Mouse (Mus musculus): ENCODE measurements at regions not wholly inside any gene's neighbourhood (a gene's known extent, or its start where the extent isn't known, plus 50 kb on each side); places are given as distances from the start of the nearest gene placed in this dataset.

DNA sequence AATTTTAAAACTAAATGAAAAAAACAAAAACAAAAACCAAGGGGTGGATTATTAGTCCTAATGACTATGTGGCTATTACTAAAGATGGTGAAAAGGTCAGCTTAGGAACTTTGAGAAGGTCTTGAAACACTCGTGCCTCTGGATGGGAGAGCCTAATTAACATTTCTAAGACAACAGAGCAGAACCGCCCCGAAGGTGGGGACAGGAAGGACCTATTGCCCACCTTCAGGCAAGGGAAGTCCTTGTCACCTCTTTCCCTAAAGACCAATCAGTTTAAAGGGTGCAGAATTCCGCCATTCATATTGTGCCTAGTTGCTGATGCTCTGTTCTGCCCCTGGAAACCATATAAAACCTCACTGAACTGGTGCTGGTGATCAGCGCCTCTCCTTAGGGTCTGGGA lies 63.5 kb upstream of the Nap1l1 start:
- peaks cover 3% of the 10 kb centered on the region; the same call in 1 of the 2 replicates for H3K4me1 ChIP-seq (ENCODE audit: control insufficient read depth, insufficient read depth, low read length)
- H3K4me3 ChIP-seq (ENCODE audit: low read depth, low read length) = no peak overlapping the region
- no peak overlapping the region for H3K9ac ChIP-seq (replicated peaks; ENCODE audit: low read depth, low read length)
- ATAC-seq (ENCODE audit: insufficient number of reproducible peaks, insufficient read depth, low FRiP score, low read depth) = no peak
- 84% methylated on average over 5 of the region's 5 CpGs for WGBS
- no peak overlapping the region for H3K4me2 ChIP-seq (replicated peaks; ENCODE audit: low read depth, low read length)
- no peaks in the 10 kb centered on the region for H3K36me3 ChIP-seq (ENCODE audit: control insufficient read depth, insufficient read depth, low read length)
- no peaks in the 10 kb centered on the region for H3K27me3 ChIP-seq (ENCODE audit: control insufficient read depth, insufficient read depth, low read length)
- H3K9me3 ChIP-seq (ENCODE audit: control insufficient read depth, low read depth, low read length) = no peaks in the 10 kb centered on the region
- H3K27ac ChIP-seq (ENCODE audit: low read length) = no peak overlapping the region

DNA sequence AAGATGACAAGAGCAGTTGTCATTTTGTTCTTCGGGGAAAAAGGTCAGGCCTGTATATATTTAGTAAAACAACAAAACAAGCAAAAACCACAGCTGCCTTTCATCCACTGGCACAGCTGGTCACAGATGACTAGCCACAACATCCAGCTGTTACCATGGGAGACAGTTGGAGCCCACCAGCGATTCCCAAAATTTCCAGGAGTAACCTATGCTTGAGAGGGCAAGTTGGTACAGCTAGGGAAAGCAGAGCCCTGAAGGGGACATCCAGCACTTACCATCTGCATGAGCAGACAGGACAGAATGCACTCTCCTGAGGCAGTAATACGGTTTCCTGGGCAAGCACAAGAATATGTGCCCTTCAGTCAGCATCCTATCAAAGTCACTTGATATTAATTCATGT lies 62.9 kb upstream of the Nap1l1 start:
- no peak overlapping the region for H3K4me3 ChIP-seq (ENCODE audit: low read depth, low read length)
- H3K9me3 ChIP-seq (ENCODE audit: control insufficient read depth, low read depth, low read length) = no peaks in the 10 kb centered on the region
- no peaks in the 10 kb centered on the region for H3K27me3 ChIP-seq (ENCODE audit: control insufficient read depth, insufficient read depth, low read length)
- H3K4me1 ChIP-seq (ENCODE audit: control insufficient read depth, insufficient read depth, low read length) = peaks cover 3% of the 10 kb centered on the region; the same call in 1 of the 2 replicates
- ATAC-seq (ENCODE audit: insufficient number of reproducible peaks, insufficient read depth, low FRiP score, low read depth) = no peak
- no peak overlapping the region for H3K9ac ChIP-seq (replicated peaks; ENCODE audit: low read depth, low read length)
- no peak overlapping the region for H3K4me2 ChIP-seq (replicated peaks; ENCODE audit: low read depth, low read length)
- H3K27ac ChIP-seq (ENCODE audit: low read length) = no peak overlapping the region
- H3K36me3 ChIP-seq (ENCODE audit: control insufficient read depth, insufficient read depth, low read length) = no peaks in the 10 kb centered on the region
- WGBS = 69% methylated on average over 3 of the region's 3 CpGs

DNA sequence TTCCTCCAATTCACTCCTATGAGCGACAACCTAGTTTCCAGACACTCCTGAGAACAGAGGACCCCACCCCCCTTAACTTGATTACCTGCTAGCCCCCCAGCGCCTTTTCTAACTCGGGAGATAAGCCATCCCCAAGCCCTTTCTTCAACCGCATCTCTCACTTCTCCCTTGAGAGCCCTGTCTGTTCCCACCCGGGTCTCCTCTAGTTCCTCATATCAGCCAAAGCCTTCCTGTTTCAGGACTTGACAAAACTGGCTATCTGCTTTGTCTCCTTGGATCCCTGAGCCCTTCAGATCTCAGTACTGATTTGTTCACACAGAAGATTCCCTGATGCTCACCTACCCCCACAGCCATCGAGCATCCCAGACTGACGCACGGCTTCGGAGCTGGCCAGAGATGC lies 61.5 kb upstream of the Nap1l1 start:
- H3K9me3 ChIP-seq (ENCODE audit: control insufficient read depth, low read depth, low read length) = no peaks in the 10 kb centered on the region
- no peaks in the 10 kb centered on the region for H3K36me3 ChIP-seq (ENCODE audit: control insufficient read depth, insufficient read depth, low read length)
- H3K27ac ChIP-seq (ENCODE audit: low read length) = no peak overlapping the region
- H3K27me3 ChIP-seq (ENCODE audit: control insufficient read depth, insufficient read depth, low read length) = no peaks in the 10 kb centered on the region
- peaks cover 3% of the 10 kb centered on the region; the same call in 1 of the 2 replicates for H3K4me1 ChIP-seq (ENCODE audit: control insufficient read depth, insufficient read depth, low read length)
- H3K4me2 ChIP-seq (replicated peaks; ENCODE audit: low read depth, low read length) = no peak overlapping the region
- ATAC-seq (ENCODE audit: insufficient number of reproducible peaks, insufficient read depth, low FRiP score, low read depth) = no peak
- no peak overlapping the region for H3K4me3 ChIP-seq (ENCODE audit: low read depth, low read length)
- no peak overlapping the region for H3K9ac ChIP-seq (replicated peaks; ENCODE audit: low read depth, low read length)
- WGBS = 83% methylated on average over 9 of the region's 9 CpGs

DNA sequence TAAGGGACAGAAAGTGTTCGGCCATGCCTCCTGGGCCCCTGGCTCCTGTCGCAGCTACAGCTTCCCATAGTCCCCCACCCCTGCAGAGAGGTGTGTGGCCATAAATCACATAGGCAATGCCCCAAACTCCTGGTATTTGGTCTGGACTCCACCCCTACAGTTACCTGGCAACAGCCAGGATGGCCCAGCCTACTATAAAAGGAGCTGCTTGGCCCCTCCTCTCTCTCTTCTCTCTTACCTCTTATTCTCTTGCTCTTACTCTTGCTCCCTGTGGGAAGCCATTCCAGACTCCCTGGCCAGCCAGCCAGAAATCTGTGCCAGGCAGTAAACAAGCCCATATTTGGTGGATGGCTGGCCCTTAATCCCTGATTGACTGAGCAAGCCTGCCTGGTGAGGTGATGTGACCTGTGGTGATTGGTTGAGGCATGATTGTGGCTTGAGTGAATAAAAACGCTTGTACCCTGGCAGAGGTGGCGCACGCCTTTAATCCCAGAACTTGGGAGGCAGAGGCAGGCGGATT lies 56.4 kb upstream of the Nap1l1 start:
- no peak overlapping the region for H3K9ac ChIP-seq (replicated peaks; ENCODE audit: low read depth, low read length)
- no peak for ATAC-seq (ENCODE audit: insufficient number of reproducible peaks, insufficient read depth, low FRiP score, low read depth)
- H3K27me3 ChIP-seq (ENCODE audit: control insufficient read depth, insufficient read depth, low read length) = no peaks in the 10 kb centered on the region
- H3K36me3 ChIP-seq (ENCODE audit: control insufficient read depth, insufficient read depth, low read length) = no peaks in the 10 kb centered on the region
- H3K9me3 ChIP-seq (ENCODE audit: control insufficient read depth, low read depth, low read length) = no peaks in the 10 kb centered on the region
- H3K4me1 ChIP-seq (ENCODE audit: control insufficient read depth, insufficient read depth, low read length) = 0 out of 2 replicates have a peak, but pooled peaks cover 10% of the 10 kb centered on the region
- no peak overlapping the region for H3K27ac ChIP-seq (ENCODE audit: low read length)
- 78% methylated on average over 6 of the region's 6 CpGs for WGBS
- H3K4me3 ChIP-seq (ENCODE audit: low read depth, low read length) = no peak overlapping the region
- H3K4me2 ChIP-seq (replicated peaks; ENCODE audit: low read depth, low read length) = no peak overlapping the region

DNA sequence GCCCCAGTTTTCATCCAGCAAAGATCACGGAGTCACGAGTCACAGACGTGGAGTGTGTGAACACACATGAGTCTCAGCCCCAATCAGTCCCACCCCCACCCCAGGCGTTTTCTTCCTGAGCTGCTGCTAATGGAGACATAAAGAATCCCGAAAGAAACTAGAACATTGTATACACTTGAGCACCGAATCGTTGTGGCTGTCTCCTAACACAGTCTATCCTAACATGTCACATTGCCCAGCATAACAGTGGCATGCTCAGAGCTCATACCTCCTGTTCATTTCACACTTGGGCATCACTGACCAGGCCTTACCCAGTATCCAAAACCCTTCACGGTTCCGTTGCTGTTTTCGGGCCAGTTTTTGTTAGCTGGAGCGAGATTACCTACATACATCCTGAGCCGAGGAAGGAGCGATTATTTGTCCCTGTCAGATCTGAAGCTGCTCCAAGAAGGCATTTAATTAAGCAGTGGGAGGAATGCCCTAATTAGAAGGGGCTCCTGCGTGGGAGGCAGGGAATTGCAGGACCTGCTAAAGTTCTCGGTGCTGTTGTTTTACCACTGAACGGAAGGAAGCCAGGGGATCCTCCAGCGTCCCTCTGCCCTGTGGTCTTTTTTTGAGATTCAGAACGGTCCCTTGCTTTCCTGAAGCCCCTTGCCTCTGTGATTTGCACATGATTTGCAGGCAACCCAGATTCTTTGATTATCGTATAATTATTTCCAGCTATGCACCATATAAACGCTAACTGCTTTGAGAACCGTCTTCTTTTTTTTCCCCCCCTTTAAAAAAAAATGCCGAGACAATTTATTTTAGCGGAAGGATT lies 53.4 kb upstream of the Nap1l1 start:
- 22% methylated on average over 23 of the region's 23 CpGs for WGBS

DNA sequence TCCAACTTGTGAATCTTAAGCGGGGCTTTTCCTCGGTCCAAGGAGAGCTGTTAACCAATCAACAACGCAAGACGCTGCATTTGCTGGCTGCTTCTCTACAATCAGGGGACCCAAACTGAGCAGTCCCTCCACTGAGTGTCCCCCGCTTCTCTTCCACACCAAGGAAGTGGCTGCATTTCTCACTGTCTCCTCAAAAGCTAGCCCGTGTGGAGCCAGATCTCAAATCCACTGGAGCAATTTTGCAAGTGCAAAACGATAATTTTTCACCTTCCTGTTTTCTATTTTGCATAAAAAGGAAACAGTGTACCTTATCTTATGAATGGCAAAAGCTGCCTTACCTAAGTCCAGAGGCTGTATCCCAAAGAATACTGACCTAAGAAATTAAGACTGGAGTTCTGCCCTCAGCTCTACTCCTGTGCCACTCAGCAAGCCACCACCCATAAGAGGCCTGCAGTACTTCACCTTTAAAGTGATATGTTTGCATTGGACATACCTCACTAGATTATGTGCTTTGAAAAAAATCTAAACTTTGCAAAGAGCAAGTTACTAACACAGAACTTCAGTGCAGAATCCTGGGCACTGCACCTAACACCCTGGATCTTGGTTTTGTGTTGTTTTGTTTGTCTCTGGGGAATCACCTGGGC lies 52.7 kb upstream of the Nap1l1 start:
- no peak overlapping the region for H3K9ac ChIP-seq (replicated peaks; ENCODE audit: low read depth, low read length)
- no peaks in the 10 kb centered on the region for H3K27me3 ChIP-seq (ENCODE audit: control insufficient read depth, insufficient read depth, low read length)
- H3K27ac ChIP-seq (ENCODE audit: low read length) = no peak overlapping the region
- WGBS = 15% methylated on average over 7 of the region's 7 CpGs
- peak overlapping the region; percentile 13; the same call in 1 of the 2 replicates for H3K4me3 ChIP-seq (ENCODE audit: low read depth, low read length)
- peak overlapping the region; percentile 47 for H3K4me2 ChIP-seq (replicated peaks; ENCODE audit: low read depth, low read length)
- ATAC-seq (ENCODE audit: insufficient number of reproducible peaks, insufficient read depth, low FRiP score, low read depth) = no peak
- 0 out of 2 replicates have a peak, but pooled peaks cover 10% of the 10 kb centered on the region for H3K4me1 ChIP-seq (ENCODE audit: control insufficient read depth, insufficient read depth, low read length)
- no peaks in the 10 kb centered on the region for H3K36me3 ChIP-seq (ENCODE audit: control insufficient read depth, insufficient read depth, low read length)
- no peaks in the 10 kb centered on the region for H3K9me3 ChIP-seq (ENCODE audit: control insufficient read depth, low read depth, low read length)

More for the DNA sequence above, 53.4 kb upstream of the Nap1l1 start:
- Histone ChIP-seq H3K27me3 (ENCODE audit: control insufficient read depth, insufficient read depth, low read length) (no peaks in the 10 kb centered on the region), H3K4me2 (replicated peaks; ENCODE audit: low read depth, low read length) (peak overlapping the region; percentile 47), H3K9me3 (ENCODE audit: control insufficient read depth, low read depth, low read length) (no peaks in the 10 kb centered on the region), H3K27ac (ENCODE audit: low read length) (no peak overlapping the region), H3K9ac (replicated peaks; ENCODE audit: low read depth, low read length) (0 out of 2 replicates have a peak overlapping the region, but pooled peaks have one; percentile 1), H3K36me3 (ENCODE audit: control insufficient read depth, insufficient read depth, low read length) (no peaks in the 10 kb centered on the region), H3K4me1 (ENCODE audit: control insufficient read depth, insufficient read depth, low read length) (0 out of 2 replicates have a peak, but pooled peaks cover 10% of the 10 kb centered on the region), H3K4me3 (ENCODE audit: low read depth, low read length) (peak overlapping the region; percentile 13; the same call in 1 of the 2 replicates)
- ATAC-seq (ENCODE audit: insufficient number of reproducible peaks, insufficient read depth, low FRiP score, low read depth) = no peak

DNA sequence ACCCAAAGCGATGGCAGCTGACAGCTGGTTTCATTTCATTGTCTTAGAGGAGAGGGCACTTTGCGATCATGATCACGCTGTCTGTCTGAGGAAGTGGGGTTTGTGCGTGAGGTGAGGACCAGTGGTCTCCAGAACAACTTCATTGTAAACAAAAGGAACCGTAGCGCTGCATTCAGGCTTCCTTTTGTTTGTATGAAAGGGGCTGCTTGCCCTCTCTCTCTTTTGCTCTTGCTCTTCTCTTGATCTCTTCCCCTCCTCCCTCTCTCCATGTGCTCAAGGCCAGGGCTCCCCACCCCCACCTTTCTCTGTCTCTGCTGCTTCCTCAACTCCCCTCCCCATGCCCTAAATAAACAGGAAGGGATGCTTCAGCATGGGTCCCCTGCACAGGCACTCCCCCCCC lies 51.0 kb upstream of the Nap1l1 start:
- H3K27me3 ChIP-seq (ENCODE audit: control insufficient read depth, insufficient read depth, low read length) = no peaks in the 10 kb centered on the region
- H3K36me3 ChIP-seq (ENCODE audit: control insufficient read depth, insufficient read depth, low read length) = no peaks in the 10 kb centered on the region
- no peak for ATAC-seq (ENCODE audit: insufficient number of reproducible peaks, insufficient read depth, low FRiP score, low read depth)
- H3K4me2 ChIP-seq (replicated peaks; ENCODE audit: low read depth, low read length) = no peak overlapping the region
- H3K9ac ChIP-seq (replicated peaks; ENCODE audit: low read depth, low read length) = no peak overlapping the region
- H3K27ac ChIP-seq (ENCODE audit: low read length) = no peak overlapping the region
- 12% methylated on average over 6 of the region's 6 CpGs for WGBS
- no peaks in the 10 kb centered on the region for H3K9me3 ChIP-seq (ENCODE audit: control insufficient read depth, low read depth, low read length)
- no peak overlapping the region for H3K4me3 ChIP-seq (ENCODE audit: low read depth, low read length)
- 0 out of 2 replicates have a peak, but pooled peaks cover 10% of the 10 kb centered on the region for H3K4me1 ChIP-seq (ENCODE audit: control insufficient read depth, insufficient read depth, low read length)

DNA sequence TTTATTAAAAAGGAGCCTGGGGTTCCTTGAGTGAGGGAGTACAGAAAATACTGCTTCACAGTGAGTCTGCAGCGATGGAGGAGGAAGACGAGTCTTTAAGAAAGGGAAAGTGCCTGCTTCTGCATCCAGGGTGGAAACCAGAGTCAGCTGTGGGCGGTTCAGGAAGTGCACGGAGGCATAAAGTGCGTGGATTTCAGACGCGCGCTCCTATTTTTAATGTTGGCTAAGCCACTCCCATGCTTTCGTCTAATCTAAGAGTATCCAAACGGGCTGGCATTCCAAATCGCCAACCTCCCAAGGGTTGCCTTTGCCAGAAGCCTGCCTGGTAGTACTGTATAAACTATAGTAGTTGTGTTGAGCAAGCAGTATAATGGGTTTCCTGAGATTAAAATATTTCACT lies 50.4 kb upstream of the Nap1l1 start:
- 0 out of 2 replicates have a peak, but pooled peaks have one; percentile 30 for ATAC-seq (ENCODE audit: insufficient number of reproducible peaks, insufficient read depth, low FRiP score, low read depth)

More for the DNA sequence above, 50.4 kb upstream of the Nap1l1 start:
- no peaks in the 10 kb centered on the region for H3K36me3 ChIP-seq (ENCODE audit: control insufficient read depth, insufficient read depth, low read length)
- H3K9ac ChIP-seq (replicated peaks; ENCODE audit: low read depth, low read length) = no peak overlapping the region
- no peaks in the 10 kb centered on the region for H3K9me3 ChIP-seq (ENCODE audit: control insufficient read depth, low read depth, low read length)
- H3K4me2 ChIP-seq (replicated peaks; ENCODE audit: low read depth, low read length) = peak overlapping the region; percentile 34
- 0 out of 2 replicates have a peak, but pooled peaks cover 10% of the 10 kb centered on the region for H3K4me1 ChIP-seq (ENCODE audit: control insufficient read depth, insufficient read depth, low read length)
- peak overlapping the region; percentile 12; the same call in 1 of the 2 replicates for H3K4me3 ChIP-seq (ENCODE audit: low read depth, low read length)
- 34% methylated on average over 11 of the region's 11 CpGs for WGBS
- H3K27me3 ChIP-seq (ENCODE audit: control insufficient read depth, insufficient read depth, low read length) = no peaks in the 10 kb centered on the region
- H3K27ac ChIP-seq (ENCODE audit: low read length) = no peak overlapping the region
